Mouse (Mus musculus): ENCODE data around the gene Taf10.

DNA sequence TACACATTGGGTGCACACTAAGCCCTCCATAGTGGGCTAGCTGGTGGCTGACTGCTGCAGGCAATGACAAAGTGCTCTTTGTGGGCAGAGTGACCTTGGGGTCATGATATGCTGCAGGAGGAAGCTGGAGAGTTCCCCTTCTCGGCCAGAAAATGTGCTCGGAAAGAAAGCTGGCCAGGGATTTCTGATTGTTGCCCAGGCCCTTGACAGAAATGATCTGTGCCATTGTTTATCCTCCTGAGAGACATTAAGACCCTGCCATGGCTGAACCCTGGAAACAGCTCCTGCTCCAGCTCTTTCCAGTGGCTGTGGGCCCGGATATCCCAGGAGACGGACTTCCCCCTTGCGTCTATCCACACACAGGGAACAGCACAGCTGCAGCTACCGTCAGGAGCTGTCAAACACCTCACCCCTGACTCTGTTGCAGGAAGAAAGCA lies 23.6 kb upstream of the Taf10 start:
- TF ChIP-seq ZNF384 (IDR thresholded peaks at IDR 0.05; ENCODE audit: low read depth, low read length) (no peak), MAFK (IDR thresholded peaks at IDR 0.05; ENCODE audit: insufficient read depth, low read depth, low read length) (no peak), ZC3H11A (IDR thresholded peaks at IDR 0.05; ENCODE audit: borderline replicate concordance, low read depth, low read length) (no peak)

Data from ES-E14 (cell line).